Mouse (Mus musculus) intestine, embryonic 15.5 days (tissue): ENCODE data around the gene Esm1. TPM values are rescaled to one million over a fixed set of nuclear protein-coding genes. Genes with fewer than 3 reads are reported as not detected.

ENCODE experiments used
- ATAC-seq: fragments of 200-750 bp; cut with Nextera tagmentation; 2 replicates; pipeline ENCODE4 v1.8.0; 2017; ENCODE audit warnings: moderate TSS enrichment, moderate library complexity
- H3K27ac ChIP-seq: fragments of 300-500 bp; sonication (generic); 2 replicates; pipeline ENCODE4 v1.5.1; 2015; ENCODE audit warnings: mild to moderate bottlenecking, inconsistent platforms
- H3K27me3 ChIP-seq: fragments of 300-500 bp; sonication (generic); replicated peaks from 2 replicates; pipeline ENCODE4 v1.6.1; 2015; ENCODE audit warnings: inconsistent platforms
- H3K36me3 ChIP-seq: fragments of 300-500 bp; sonication (generic); 2 replicates; pipeline ENCODE4 v1.6.1; 2015; ENCODE audit warnings: inconsistent platforms
- H3K4me1 ChIP-seq: fragments of 300-500 bp; sonication (generic); replicated peaks from 2 replicates; pipeline ENCODE4 v1.6.1; 2015; ENCODE audit warnings: inconsistent platforms
- H3K4me2 ChIP-seq: fragments of 300-500 bp; sonication (generic); replicated peaks from 2 replicates; pipeline ENCODE4 v1.6.1; 2015; ENCODE audit warnings: mild to moderate bottlenecking, inconsistent platforms
- H3K4me3 ChIP-seq: fragments of 300-500 bp; sonication (generic); replicated peaks from 2 replicates; pipeline ENCODE4 v1.5.1; 2015; ENCODE audit warnings: inconsistent platforms
- H3K9ac ChIP-seq: fragments of 300-500 bp; sonication (generic); 2 replicates; pipeline ENCODE4 v1.6.1; 2015; ENCODE audit warnings: inconsistent platforms
- H3K9me3 ChIP-seq: fragments of 300-500 bp; sonication (generic); 2 replicates; pipeline ENCODE4 v1.6.1; 2016; ENCODE audit warnings: inconsistent platforms
- WGBS: fragments of 180-500 bp; shearing (Covaris S2); methylation state at CpG from one replicate; pipeline ENCODE4 v1.1.7; 2015; 5-methylcytosine and 5-hydroxymethylcytosine counted together
- polyA plus RNA-seq: library from polyadenylated mRNA; unstranded; fragments of >200 nt; fragmentation: Nextera tagmentation; extraction: Ambion mirVana; gene quantifications from 2 replicates; pipeline ENCODE4 v1.2.1, GENCODE M21; 2015

Esm1 gene
- polyA plus RNA-seq, 1 experiment from 2014 or later, result 4.5 TPM

DNA sequence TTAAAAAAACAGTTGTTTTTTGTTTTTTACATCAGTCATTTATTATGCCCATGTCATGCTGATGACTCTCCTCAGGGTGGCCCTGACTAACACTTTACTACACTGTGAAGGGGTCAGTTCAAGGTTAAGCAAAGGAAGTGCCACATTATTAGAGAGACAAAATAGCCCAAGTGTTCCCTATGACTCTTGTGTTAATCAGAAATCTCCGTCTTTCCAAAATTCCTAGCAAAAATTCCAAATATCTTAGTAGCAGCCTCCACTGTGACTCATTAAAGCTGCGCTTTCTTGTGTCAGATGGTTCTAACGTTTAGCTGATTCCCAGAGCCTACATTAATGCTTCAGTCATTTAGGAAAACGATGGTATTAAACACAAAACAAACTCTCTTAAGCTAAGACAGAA is 7.3 kb upstream of the Esm1 start:
- Histone ChIP-seq H3K4me1 (no peaks in the 10 kb centered on the region), H3K4me3 (no peak overlapping the region), H3K9ac (no peak overlapping the region), H3K27me3 (no peaks in the 10 kb centered on the region), H3K27ac (no peak overlapping the region), H3K36me3 (no peaks in the 10 kb centered on the region), H3K9me3 (no peaks in the 10 kb centered on the region), H3K4me2 (no peak overlapping the region)
- 67% methylated on average over 4 of the region's 4 CpGs for WGBS
- no peak for ATAC-seq

DNA sequence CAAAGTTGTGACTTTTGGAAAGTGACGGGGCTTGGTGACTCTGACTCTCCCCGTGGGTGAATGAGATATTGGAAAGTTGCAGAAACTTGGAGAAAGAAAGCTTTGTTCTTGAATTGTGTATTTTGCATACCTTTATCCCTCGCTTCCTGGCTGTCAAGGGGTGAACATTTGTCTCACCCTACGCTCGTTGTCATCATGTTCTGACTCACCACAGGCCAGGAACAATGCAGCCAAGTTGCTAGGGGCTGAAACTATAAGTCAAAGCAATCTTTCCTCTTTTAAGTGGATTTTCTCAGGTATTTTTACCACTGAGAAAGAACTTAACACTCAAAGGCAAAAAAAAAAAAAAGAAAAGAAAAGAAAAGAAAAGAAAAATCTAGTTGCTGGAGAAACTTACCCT is 6.3 kb upstream of the Esm1 start:
- H3K27me3 ChIP-seq, result no peaks in the 10 kb centered on the region
- H3K4me2 ChIP-seq, result no peak overlapping the region
- no peaks in the 10 kb centered on the region for H3K4me1 ChIP-seq
- no peak for ATAC-seq
- no peaks in the 10 kb centered on the region for H3K9me3 ChIP-seq
- no peak overlapping the region for H3K4me3 ChIP-seq
- 63% methylated on average over 5 of the region's 5 CpGs for WGBS
- no peaks in the 10 kb centered on the region for H3K36me3 ChIP-seq
- H3K9ac ChIP-seq, result no peak overlapping the region
- no peak overlapping the region for H3K27ac ChIP-seq

- H3K9ac ChIP-seq, result no peak overlapping the region
- 82% methylated on average over 5 of the region's 5 CpGs for WGBS
- no peak overlapping the region for H3K4me3 ChIP-seq
- no peaks in the 10 kb centered on the region for H3K36me3 ChIP-seq
- no peak overlapping the region for H3K4me2 ChIP-seq
- no peak overlapping the region for H3K27ac ChIP-seq
- no peaks in the 10 kb centered on the region for H3K27me3 ChIP-seq
- peaks cover 6% of the 10 kb centered on the region; the same call in 1 of the 2 replicates for H3K4me1 ChIP-seq
- no peak for ATAC-seq
- no peaks in the 10 kb centered on the region for H3K9me3 ChIP-seq
Observed at GRCm38 (mm10) chr13:113205346-113205745, 4.1 kb upstream of the Esm1 start.

- Histone ChIP-seq H3K36me3 (no peaks in the 10 kb centered on the region), H3K4me2 (no peak overlapping the region), H3K4me3 (no peak overlapping the region), H3K27ac (no peak overlapping the region), H3K4me1 (peaks cover 6% of the 10 kb centered on the region; the same call in 1 of the 2 replicates), H3K27me3 (no peaks in the 10 kb centered on the region), H3K9me3 (no peaks in the 10 kb centered on the region), H3K9ac (no peak overlapping the region)
- WGBS, result 64% methylated on average over 15 of the region's 15 CpGs
- ATAC-seq, result no peak
Observed at GRCm38 (mm10) chr13:113211345-113211744, 1.9 kb downstream of the Esm1 start.

- Histone ChIP-seq H3K27ac (no peak overlapping the region), H3K27me3 (no peaks in the 10 kb centered on the region), H3K9ac (no peak overlapping the region), H3K4me2 (no peak overlapping the region), H3K36me3 (no peaks in the 10 kb centered on the region), H3K9me3 (no peaks in the 10 kb centered on the region), H3K4me3 (no peak overlapping the region), H3K4me1 (peaks cover 6% of the 10 kb centered on the region; the same call in 1 of the 2 replicates)
- WGBS, result 68% methylated on average over 3 of the region's 3 CpGs
- ATAC-seq, result no peak
Observed at GRCm38 (mm10) chr13:113212401-113212800, 2.9 kb downstream of the Esm1 start.

- H3K4me2 ChIP-seq, result no peak overlapping the region
- WGBS, result 91% methylated on average over 3 of the region's 3 CpGs
- ATAC-seq, result no peak
- H3K36me3 ChIP-seq, result no peaks in the 10 kb centered on the region
- peaks cover 6% of the 10 kb centered on the region; the same call in 1 of the 2 replicates for H3K4me1 ChIP-seq
- H3K9ac ChIP-seq, result no peak overlapping the region
- H3K4me3 ChIP-seq, result no peak overlapping the region
- H3K27ac ChIP-seq, result no peak overlapping the region
- H3K27me3 ChIP-seq, result no peaks in the 10 kb centered on the region
- no peaks in the 10 kb centered on the region for H3K9me3 ChIP-seq
Observed at GRCm38 (mm10) chr13:113213865-113214264, 4.4 kb downstream of the Esm1 start.

- Histone ChIP-seq H3K36me3 (no peaks in the 10 kb centered on the region), H3K4me2 (no peak overlapping the region), H3K9me3 (no peaks in the 10 kb centered on the region), H3K4me1 (peaks cover 5% of the 10 kb centered on the region; the same call in 1 of the 2 replicates), H3K27me3 (no peaks in the 10 kb centered on the region), H3K9ac (no peak overlapping the region), H3K4me3 (no peak overlapping the region), H3K27ac (no peak overlapping the region)
- WGBS, result 73% methylated on average over 6 of the region's 6 CpGs
- no peak for ATAC-seq
Observed at GRCm38 (mm10) chr13:113221851-113222250, 12.4 kb downstream of the Esm1 start.

GRCm38 (mm10) chr13:113224105-113224504 is 14.6 kb downstream of the Esm1 start:
- no peaks in the 10 kb centered on the region for H3K27me3 ChIP-seq
- no peaks in the 10 kb centered on the region for H3K36me3 ChIP-seq
- no peak overlapping the region for H3K4me3 ChIP-seq
- H3K4me1 ChIP-seq, result peaks cover 5% of the 10 kb centered on the region; the same call in 1 of the 2 replicates
- H3K9ac ChIP-seq, result no peak overlapping the region
- ATAC-seq, result 0 out of 2 replicates have a peak, but pooled peaks have one; percentile 39
- WGBS, result 22% methylated on average over 2 of the region's 2 CpGs
- peak overlapping the region; percentile 30; the same call in 1 of the 2 replicates for H3K4me2 ChIP-seq
- H3K27ac ChIP-seq, result no peak overlapping the region
- H3K9me3 ChIP-seq, result no peaks in the 10 kb centered on the region

- no peak for ATAC-seq
- Histone ChIP-seq H3K4me3 (no peak within 1 kb of the TSS), H3K9ac (no peak within 1 kb of the TSS), H3K4me1 (peaks cover 5% of the 10 kb centered on the region; the same call in 1 of the 2 replicates), H3K27me3 (no peaks in the 10 kb centered on the region), H3K4me2 (no peak within 1 kb of the TSS), H3K36me3 (no peaks in the 10 kb centered on the region), H3K9me3 (no peaks in the 10 kb centered on the region), H3K27ac (no peak within 1 kb of the TSS)
- WGBS, result 49% methylated on average over 7 of the region's 7 CpGs
Observed at GRCm38 (mm10) chr13:113225811-113226210, 16.4 kb downstream of the Esm1 start, which contains the start of gene Gzmk. Gzmk (minus strand) TSS chr13:113225908.

GRCm38 (mm10) chr13:113227076-113227475 is 17.6 kb downstream of the Esm1 start:
- Histone ChIP-seq H3K4me1 (peaks cover 5% of the 10 kb centered on the region; the same call in 1 of the 2 replicates), H3K27me3 (no peaks in the 10 kb centered on the region), H3K9me3 (no peaks in the 10 kb centered on the region), H3K4me3 (no peak overlapping the region), H3K36me3 (no peaks in the 10 kb centered on the region), H3K27ac (no peak overlapping the region), H3K9ac (no peak overlapping the region), H3K4me2 (no peak overlapping the region)
- WGBS, result 66% methylated on average over 4 of the region's 4 CpGs
- ATAC-seq, result no peak

GRCm38 (mm10) chr13:113227666-113228463 is 18.4 kb downstream of the Esm1 start:
- no peak overlapping the region for H3K4me2 ChIP-seq
- no peak overlapping the region for H3K4me3 ChIP-seq
- ATAC-seq, result no peak
- no peaks in the 10 kb centered on the region for H3K9me3 ChIP-seq
- no peaks in the 10 kb centered on the region for H3K27me3 ChIP-seq
- H3K36me3 ChIP-seq, result no peaks in the 10 kb centered on the region
- peaks cover 5% of the 10 kb centered on the region; the same call in 1 of the 2 replicates for H3K4me1 ChIP-seq
- no peak overlapping the region for H3K9ac ChIP-seq
- WGBS, result 85% methylated on average over 17 of the region's 17 CpGs
- H3K27ac ChIP-seq, result no peak overlapping the region

- ATAC-seq, result no peak
- Histone ChIP-seq H3K36me3 (no peaks in the 10 kb centered on the region), H3K4me2 (no peak overlapping the region), H3K4me1 (no peaks in the 10 kb centered on the region), H3K27ac (no peak overlapping the region), H3K4me3 (no peak overlapping the region), H3K9ac (no peak overlapping the region), H3K27me3 (no peaks in the 10 kb centered on the region), H3K9me3 (no peaks in the 10 kb centered on the region)
- 55% methylated on average over 6 of the region's 6 CpGs for WGBS
Observed at GRCm38 (mm10) chr13:113242129-113242528, 32.7 kb downstream of the Esm1 start.

- Histone ChIP-seq H3K27ac (no peak overlapping the region), H3K27me3 (no peaks in the 10 kb centered on the region), H3K9ac (no peak overlapping the region), H3K4me1 (no peaks in the 10 kb centered on the region), H3K9me3 (no peaks in the 10 kb centered on the region), H3K4me3 (no peak overlapping the region), H3K4me2 (no peak overlapping the region), H3K36me3 (no peaks in the 10 kb centered on the region)
- WGBS, result 74% methylated on average over 8 of the region's 8 CpGs
- no peak for ATAC-seq
Observed at GRCm38 (mm10) chr13:113245025-113245424, 35.6 kb downstream of the Esm1 start.
